Comparison of ENCODE assay signal across 8 mouse cellular contexts in the genomic region with DNA sequence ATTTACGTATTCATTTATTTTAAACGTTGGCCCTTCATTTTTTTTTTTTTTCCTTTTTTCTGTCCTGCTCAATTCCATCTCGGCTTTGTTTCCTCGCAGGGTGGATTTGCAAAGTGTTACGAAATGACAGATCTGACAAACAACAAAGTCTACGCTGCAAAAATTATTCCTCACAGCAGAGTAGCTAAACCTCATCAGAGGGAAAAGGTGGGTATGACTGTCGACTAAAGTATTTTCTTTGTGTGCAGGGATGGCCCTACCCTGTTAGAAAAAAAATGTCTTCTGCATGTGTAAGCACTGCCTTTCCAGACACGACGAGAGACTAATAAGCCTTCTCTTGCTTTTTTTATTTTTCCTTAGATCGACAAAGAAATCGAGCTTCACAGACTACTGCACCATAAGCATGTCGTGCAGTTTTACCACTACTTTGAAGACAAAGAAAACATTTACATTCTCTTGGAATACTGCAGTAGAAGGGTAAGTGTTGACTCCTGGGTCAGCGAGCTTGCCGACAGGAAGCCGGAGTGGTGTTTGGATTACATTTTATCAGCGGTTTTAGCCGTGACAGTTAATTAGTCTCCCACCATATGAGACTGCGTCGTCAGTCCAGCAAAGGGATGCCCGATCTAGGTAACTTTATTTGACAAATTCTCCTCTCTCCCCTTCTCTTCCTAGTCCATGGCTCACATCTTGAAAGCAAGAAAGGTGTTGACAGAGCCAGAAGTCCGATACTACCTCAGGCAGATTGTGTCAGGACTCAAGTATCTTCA. TPM values are rescaled to one million over a fixed set of nuclear protein-coding genes. Genes with fewer than 3 reads are reported as not detected.
DNase-seq lines count a peak whose midpoint lies in the region; ATAC-seq and TF ChIP-seq lines count a peak whose summit lies in the region.

No protein-coding gene starts in this region.

- ATAC-seq in forebrain, embryonic 13.5 days, result no peak
- ATAC-seq in kidney, embryonic 16.5 days (ENCODE audit: low FRiP score, low TSS enrichment), result no peak
- ATAC-seq in midbrain, embryonic 14.5 days (ENCODE audit: low FRiP score, low TSS enrichment), result no peak

- H3K4me3 ChIP-seq in layer of hippocampus, adult 2 months, result peak overlapping the region; percentile 77
- peak overlapping the region; percentile 65 for H3K4me3 ChIP-seq in forebrain, embryonic 13.5 days
- peak overlapping the region; percentile 80 for H3K4me3 ChIP-seq in kidney, embryonic 16.5 days (ENCODE audit: low read length)
- H3K4me3 ChIP-seq in midbrain, embryonic 14.5 days (replicated peaks; ENCODE audit: low read depth, low read length), result peak overlapping the region; percentile 80

- no peaks in the 10 kb centered on the region; the same call in 1 of the 2 replicates for H3K9me3 ChIP-seq in forebrain, embryonic 13.5 days (replicated peaks)
- H3K9me3 ChIP-seq in kidney, embryonic 16.5 days (ENCODE audit: low read length), result no peaks in the 10 kb centered on the region
- H3K9me3 ChIP-seq in midbrain, embryonic 14.5 days (ENCODE audit: control insufficient read depth, low read length), result peaks cover 6% of the 10 kb centered on the region; the same call in 1 of the 2 replicates

- TF ChIP-seq CTCF in layer of hippocampus, adult 2 months (conservative IDR thresholded peaks at IDR 0.05), result no peak

- no peak for DNase-seq in layer of hippocampus, adult 2 months (ENCODE audit: low spot score in 2 of 2)
- DNase-seq in layer of hippocampus, postnatal 25 days (ENCODE audit: extremely low spot score in 1 of 2, low spot score in 1 of 2), result no peak
- DNase-seq in midbrain, embryonic 14.5 days, result peak; percentile 64
- no peak for DNase-seq in urinary bladder, postnatal 25 days (ENCODE audit: low spot score)
- DNase-seq in natural killer cell, adult 2 months (ENCODE audit: low spot score in 2 of 2), result no peak
- DNase-seq in gastrocnemius, postnatal 25 days, result no peak

- peak overlapping the region; percentile 99 for H3K4me2 ChIP-seq in forebrain, embryonic 13.5 days
- peak overlapping the region; percentile 74 for H3K4me2 ChIP-seq in kidney, embryonic 16.5 days (replicated peaks; ENCODE audit: low read depth, low read length)
- H3K4me2 ChIP-seq in midbrain, embryonic 14.5 days (ENCODE audit: low read length), result peak overlapping the region; percentile 98

- peak overlapping the region; percentile 98 for H3K27ac ChIP-seq in layer of hippocampus, adult 2 months
- H3K27ac ChIP-seq in forebrain, embryonic 13.5 days, result peak overlapping the region; percentile 77
- peak overlapping the region; percentile 83 for H3K27ac ChIP-seq in kidney, embryonic 16.5 days (ENCODE audit: low read length)
- H3K27ac ChIP-seq in midbrain, embryonic 14.5 days (replicated peaks; ENCODE audit: low read depth, low read length), result peak overlapping the region; percentile 90

- peaks cover 13% of the 10 kb centered on the region; the same call in 1 of the 2 replicates for H3K4me1 ChIP-seq in forebrain, embryonic 13.5 days
- H3K4me1 ChIP-seq in kidney, embryonic 16.5 days (ENCODE audit: insufficient read depth, low read length), result peaks cover 5% of the 10 kb centered on the region
- H3K4me1 ChIP-seq in midbrain, embryonic 14.5 days (ENCODE audit: control insufficient read depth, insufficient read depth, low read length), result peaks cover 8% of the 10 kb centered on the region

- H3K27me3 ChIP-seq in forebrain, embryonic 13.5 days, result no peaks in the 10 kb centered on the region
- H3K27me3 ChIP-seq in kidney, embryonic 16.5 days (ENCODE audit: insufficient read depth, low read length), result no peaks in the 10 kb centered on the region
- no peaks in the 10 kb centered on the region for H3K27me3 ChIP-seq in midbrain, embryonic 14.5 days (ENCODE audit: control insufficient read depth, insufficient read depth, low read length)

- 29% methylated on average over 21 of the region's 21 CpGs for WGBS in forebrain, embryonic 13.5 days
- 2% methylated on average over 21 of the region's 21 CpGs for WGBS in kidney, embryonic 16.5 days
- WGBS in midbrain, embryonic 14.5 days, result 16% methylated on average over 21 of the region's 21 CpGs

- peak overlapping the region; percentile 86 for H3K9ac ChIP-seq in forebrain, embryonic 13.5 days
- H3K9ac ChIP-seq in kidney, embryonic 16.5 days (replicated peaks; ENCODE audit: low read length), result peak overlapping the region; percentile 85
- H3K9ac ChIP-seq in midbrain, embryonic 14.5 days (replicated peaks; ENCODE audit: low read length), result peak overlapping the region; percentile 95

- H3K36me3 ChIP-seq in forebrain, embryonic 13.5 days (ENCODE audit: poor library complexity, severe bottlenecking), result peaks cover 34% of the 10 kb centered on the region
- peaks cover 34% of the 10 kb centered on the region for H3K36me3 ChIP-seq in kidney, embryonic 16.5 days (ENCODE audit: insufficient read depth, low read length)
- H3K36me3 ChIP-seq in midbrain, embryonic 14.5 days (ENCODE audit: control insufficient read depth, insufficient read depth, low read length), result peaks cover 43% of the 10 kb centered on the region

RNA-seq across cellular contexts. Expression of a gene that starts 1.3 kb away (rescaled TPM):
- 100 to 1,000 TPM; 267 to 268 TPM for total RNA-seq in layer of hippocampus, adult 2 months (2021)
- 100 to 1,000 TPM; 252 to 262 TPM for total RNA-seq in layer of hippocampus, postnatal 25 days (2021)
- 89.4 and 113 TPM in 2 replicates for polyA plus RNA-seq in forebrain, embryonic 13.5 days (2015; fragmentation: Nextera tagmentation; extraction: Ambion mirVana)
- polyA plus RNA-seq in kidney, embryonic 16.5 days (2015; fragmentation: Nextera tagmentation; extraction: Ambion mirVana), result 89.4 and 91.2 TPM in 2 replicates
- 147 and 196 TPM in 2 replicates for polyA plus RNA-seq in midbrain, embryonic 14.5 days (2014; fragmentation: Nextera tagmentation; extraction: Ambion mirVana)
- 1 to 10 TPM; 8.0 to 9.5 TPM for total RNA-seq in gastrocnemius, postnatal 25 days (2021)

RNA-seq across cellular contexts. Expression of a gene that starts 39.1 kb away (rescaled TPM):
- not detected for total RNA-seq in layer of hippocampus, adult 2 months (2021)
- not detected for total RNA-seq in layer of hippocampus, postnatal 25 days (2021)
- polyA plus RNA-seq in forebrain, embryonic 13.5 days (2015; fragmentation: Nextera tagmentation; extraction: Ambion mirVana), result 0.16 TPM in 1 of 2 replicates, not detected in the other
- polyA plus RNA-seq in kidney, embryonic 16.5 days (2015; fragmentation: Nextera tagmentation; extraction: Ambion mirVana), result 0.17 and 0.20 TPM in 2 replicates
- polyA plus RNA-seq in midbrain, embryonic 14.5 days (2014; fragmentation: Nextera tagmentation; extraction: Ambion mirVana), result 0.11 TPM in 1 of 2 replicates, not detected in the other
- total RNA-seq in gastrocnemius, postnatal 25 days (2021), result not detected

Comparison
In these comparisons a context has a peak if more than half of its experiments do, and no peak if none do; other contexts are left out.
1. RNA of a gene that starts 1.3 kb away (total RNA-seq): 267 to 268 TPM in layer of hippocampus, adult 2 months and 252 to 262 TPM in layer of hippocampus, postnatal 25 days; 8.0 to 9.5 TPM in gastrocnemius, postnatal 25 days; every median in the first group is over 10 times any median in the second.
2. Peak in every context shown above with its lines, with median percentiles within 50 percentile points of each other: H3K27ac ChIP-seq, H3K4me3 ChIP-seq, H3K4me2 ChIP-seq and H3K9ac ChIP-seq.